Mouse (Mus musculus) right cerebral cortex, adult 2 months (tissue): Measurements from ENCODE around the gene Kcnab3.
"Not testable (repeated sequence)": the region's sequence is repeated elsewhere in the genome, so short reads cannot be mapped to it uniquely, and the experiment has no call there.

ENCODE experiments used
- DNase-seq, 2 experiments: peaks; one replicate each; pipeline ENCODE4 v3.0.0; 2021 to 2022; ENCODE audit warnings: low spot score in 2 of 2

Kcnab3 gene

DNA sequence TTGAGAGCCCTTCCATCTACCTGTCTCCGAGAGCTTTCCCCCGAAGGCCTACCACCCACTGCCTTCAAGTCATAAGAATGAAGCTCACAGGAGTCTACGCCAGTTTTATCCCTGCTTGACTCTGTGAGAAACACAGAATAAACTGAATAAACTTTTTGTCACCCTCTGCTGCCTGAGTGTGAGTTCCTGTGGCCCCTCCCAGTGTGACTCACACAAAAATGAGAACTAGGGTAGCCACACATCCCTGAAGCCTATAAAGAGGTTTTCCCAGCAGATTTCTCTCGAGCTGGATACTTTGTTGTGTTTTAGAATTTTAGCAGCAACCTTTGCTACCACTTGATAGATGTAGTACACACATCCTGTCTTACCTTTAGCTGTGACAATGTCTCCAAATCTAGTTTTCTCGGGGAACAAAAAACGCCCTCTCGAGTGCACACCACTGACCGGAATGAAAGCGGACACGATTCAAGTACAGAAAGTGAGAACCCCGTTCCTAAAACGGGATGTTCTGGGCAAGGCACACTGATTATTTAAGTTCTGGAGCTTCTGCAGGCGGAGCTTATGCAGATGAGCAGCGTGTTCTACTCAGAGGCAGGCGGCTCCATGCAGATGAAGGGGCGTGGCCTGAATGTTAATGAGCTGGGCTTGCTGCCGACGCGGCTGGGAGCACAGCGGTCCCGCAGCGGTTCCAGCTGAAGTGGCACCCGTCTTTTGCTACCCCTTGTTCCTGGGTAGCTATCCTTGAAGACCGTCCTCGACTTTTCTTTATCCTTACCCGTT lies at the start of gene Kcnab3:
Gene Kcnab3 (plus strand): TSS at position 631 of the 780 bp plus-strand sequence.
- peak; percentile 83 to 85 for DNase-seq

GRCm38 (mm10) chr11:69277267-69277666 lies 48.8 kb upstream of the Kcnab3 start:
- no peak for DNase-seq

GRCm38 (mm10) chr11:69291111-69291510 lies 34.9 kb upstream of the Kcnab3 start:
- DNase-seq = no peak

GRCm38 (mm10) chr11:69295286-69295685 lies 30.8 kb upstream of the Kcnab3 start:
- peak in 1 of 2 experiments; percentile 13 for DNase-seq

DNA sequence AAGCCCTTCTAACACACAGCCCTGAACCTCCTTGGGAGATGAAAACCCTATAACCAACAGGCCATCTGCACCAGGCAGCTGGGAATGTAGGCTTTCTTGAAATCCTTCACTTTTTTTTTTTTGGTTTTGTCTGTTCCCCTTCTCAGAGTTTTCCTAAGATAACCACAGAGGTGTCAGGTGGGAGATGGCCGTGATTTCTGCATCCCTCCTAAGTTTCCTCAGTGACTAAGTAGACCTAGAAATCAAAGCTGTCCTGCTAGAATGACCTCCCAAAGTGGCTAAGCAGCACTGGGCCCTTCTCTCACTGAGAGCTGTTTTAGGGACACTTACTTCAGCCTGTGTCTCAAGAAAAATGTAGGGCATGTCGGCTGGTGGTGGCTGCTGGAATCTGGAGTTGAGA lies 28.3 kb upstream of the Kcnab3 start:
- DNase-seq = no peak

GRCm38 (mm10) chr11:69298231-69298630 lies 27.8 kb upstream of the Kcnab3 start:
- DNase-seq = no peak

DNA sequence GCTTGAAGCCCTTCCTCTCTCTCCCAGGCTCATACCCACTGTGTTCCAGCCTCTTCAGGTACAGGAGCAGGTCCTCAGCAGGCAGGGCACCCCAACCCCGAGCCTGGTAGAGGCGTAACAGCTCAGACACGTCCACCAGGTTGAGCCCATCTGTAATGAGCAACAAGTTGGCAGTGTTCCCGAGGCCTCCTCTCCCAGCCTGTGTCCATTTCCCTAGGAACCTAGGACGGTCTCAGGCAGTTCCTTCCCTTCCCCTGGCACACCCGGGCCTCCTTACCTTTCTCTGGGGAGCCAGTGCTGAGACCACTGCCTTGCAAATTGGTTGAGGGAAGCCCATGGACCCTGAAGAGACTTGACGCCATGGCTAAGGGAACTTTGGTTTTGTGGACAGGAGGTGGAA lies 23.2 kb upstream of the Kcnab3 start:
- no peak for DNase-seq

- no peak for DNase-seq
Measured at GRCm38 (mm10) chr11:69305291-69305690, 20.8 kb upstream of the Kcnab3 start.

DNA sequence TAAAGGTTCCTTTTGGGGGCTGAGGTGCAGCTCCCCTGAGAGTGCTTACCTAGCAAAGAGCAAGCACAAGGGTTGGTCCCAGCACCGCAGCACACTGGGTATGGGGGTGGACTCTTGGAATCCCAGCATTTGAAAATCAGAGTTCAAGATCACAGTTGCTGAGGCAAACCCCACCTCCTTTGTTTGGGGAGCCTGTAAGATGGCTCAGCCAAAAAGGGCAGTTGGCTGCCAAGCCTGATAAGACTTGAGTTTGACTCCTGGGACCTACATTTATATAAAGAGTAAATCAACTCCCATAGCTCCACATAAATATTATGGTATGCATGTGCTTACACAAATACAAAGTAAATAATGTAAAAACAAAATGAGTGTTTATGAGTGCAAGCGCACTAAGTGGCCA lies 20.0 kb upstream of the Kcnab3 start:
- DNase-seq = no peak

GRCm38 (mm10) chr11:69311266-69311665 lies 14.8 kb upstream of the Kcnab3 start:
- DNase-seq = no peak

DNA sequence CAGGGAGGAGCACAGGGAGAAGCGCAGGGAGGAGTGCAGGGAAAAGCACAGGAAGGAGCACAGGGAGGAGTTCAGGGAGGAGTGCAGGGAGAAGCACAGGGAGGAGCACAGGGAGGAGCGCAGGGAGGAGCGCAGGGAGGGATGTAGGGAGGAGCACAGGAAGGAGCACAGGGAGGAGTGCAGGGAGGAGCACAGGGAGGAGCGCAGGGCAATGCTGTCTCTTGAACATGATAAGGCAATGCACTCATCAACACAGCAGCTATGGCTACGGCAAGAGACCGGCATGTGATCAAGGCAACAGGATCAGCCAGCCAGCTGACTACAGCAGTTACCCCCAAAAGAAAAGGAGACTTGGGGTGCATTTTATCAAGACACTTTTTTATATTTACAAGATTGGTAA lies 9.7 kb upstream of the Kcnab3 start:
- no peak for DNase-seq

- DNase-seq = not testable (repeated sequence)
Measured at GRCm38 (mm10) chr11:69318000-69318399, 8.1 kb upstream of the Kcnab3 start.

DNA sequence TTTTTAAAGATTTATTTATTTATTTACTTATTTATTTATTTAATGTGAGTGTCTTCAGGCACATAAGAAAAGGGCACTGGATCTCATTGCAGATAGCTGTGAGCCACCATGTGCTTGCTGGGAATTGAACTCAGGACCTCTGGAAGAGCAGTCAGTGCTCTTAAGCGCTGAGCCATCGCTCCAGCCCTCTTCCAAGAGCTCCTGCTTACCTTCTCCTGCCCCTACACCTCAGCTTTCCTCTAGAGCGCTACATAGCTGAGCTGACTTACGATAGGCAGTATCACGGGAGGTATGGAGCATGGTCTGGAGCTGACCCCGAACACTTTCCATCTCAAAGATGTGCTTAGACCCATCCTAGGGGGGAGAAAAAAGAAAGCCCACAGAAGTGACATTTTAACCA lies 4.5 kb upstream of the Kcnab3 start:
- DNase-seq = no peak

DNA sequence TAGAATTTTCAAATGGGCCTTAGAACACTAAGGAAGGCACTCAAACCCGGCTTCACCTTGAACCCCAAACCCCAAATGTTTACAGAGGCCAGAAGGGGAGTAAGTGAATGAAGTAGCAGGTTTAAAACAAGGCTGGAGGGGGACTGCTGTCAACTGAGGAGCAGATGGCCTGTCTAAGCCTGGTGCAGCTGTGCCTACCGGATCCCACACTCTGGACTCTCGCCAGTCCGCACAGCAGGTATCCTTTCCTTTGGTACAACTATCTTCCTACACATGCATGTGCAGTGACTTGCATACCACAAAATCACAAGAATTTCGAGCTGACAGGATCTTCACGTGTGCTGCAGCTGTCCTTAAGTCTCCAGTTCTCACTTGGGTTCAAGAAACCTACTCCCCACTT lies 4.0 kb upstream of the Kcnab3 start:
- DNase-seq = peak in 1 of 2 experiments; percentile 63

GRCm38 (mm10) chr11:69322693-69323471 lies 3.2 kb upstream of the Kcnab3 start:
- DNase-seq = no peak

DNA sequence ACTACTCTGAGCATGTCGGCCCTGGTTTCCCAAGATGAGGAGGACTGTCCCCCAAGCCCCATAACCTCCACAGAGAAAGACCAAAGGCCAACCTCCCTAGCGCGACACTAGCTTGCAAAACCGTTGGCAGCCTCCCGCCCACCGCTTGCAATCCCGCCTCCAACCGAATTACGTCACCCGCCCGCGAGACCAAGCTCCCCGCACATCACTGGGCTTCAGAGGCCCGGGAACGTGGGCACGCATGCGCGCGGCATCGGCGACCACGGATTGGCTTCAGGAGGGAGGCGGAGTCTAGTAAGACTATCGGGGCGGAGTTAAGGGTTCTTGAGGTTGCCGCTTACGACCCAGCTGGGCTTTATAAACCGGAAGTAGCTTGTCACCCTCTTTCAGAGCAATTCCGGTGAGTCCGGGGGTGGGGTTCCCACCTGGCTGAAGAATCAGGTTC lies 2.4 kb upstream of the Kcnab3 start, which contains the start of the genes Cntrob and Trappc1:
Gene Cntrob (minus strand): TSS at position 109 of the 445 bp plus-strand sequence.
Gene Trappc1 (plus strand): TSS at position 314 of the 445 bp plus-strand sequence.
- DNase-seq = peak; percentile 98 to 99

GRCm38 (mm10) chr11:69324749-69325148 lies 1.3 kb upstream of the Kcnab3 start:
- DNase-seq = no peak

DNA sequence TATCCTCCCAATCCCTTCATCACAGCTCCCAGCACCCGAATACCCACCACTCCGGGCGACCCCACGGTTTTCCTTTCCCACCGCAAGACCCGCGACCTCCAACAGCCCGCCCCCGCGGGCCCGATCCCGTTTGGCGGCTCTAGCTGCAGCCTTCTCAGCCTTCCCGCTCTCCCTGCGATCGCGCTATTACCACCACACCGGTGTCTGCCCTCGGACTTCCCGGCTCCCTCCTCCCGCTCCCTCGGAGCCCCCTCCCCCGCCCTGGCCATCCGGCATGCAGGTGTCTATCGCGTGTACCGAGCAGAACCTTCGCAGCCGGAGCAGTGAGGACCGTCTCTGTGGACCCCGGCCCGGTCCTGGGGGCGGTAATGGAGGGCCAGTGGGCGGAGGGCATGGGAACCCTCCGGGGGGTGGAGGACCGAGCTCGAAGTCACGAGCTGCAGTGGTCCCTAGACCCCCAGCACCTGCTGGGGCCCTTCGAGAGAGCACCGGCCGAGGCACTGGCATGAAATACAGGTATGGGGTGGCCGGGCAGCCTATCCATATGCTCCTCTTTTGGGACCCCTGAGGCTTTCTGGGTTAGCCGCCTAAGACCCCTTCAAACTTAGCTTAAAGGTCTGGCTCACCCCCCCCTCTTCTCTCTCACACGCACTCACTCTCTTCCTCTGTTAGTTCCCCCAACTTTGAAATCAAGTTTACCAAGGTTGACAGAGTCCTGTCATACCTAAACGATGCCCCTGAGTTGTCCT lies 524 bp downstream of the Kcnab3 start:
- no peak for DNase-seq

DNA sequence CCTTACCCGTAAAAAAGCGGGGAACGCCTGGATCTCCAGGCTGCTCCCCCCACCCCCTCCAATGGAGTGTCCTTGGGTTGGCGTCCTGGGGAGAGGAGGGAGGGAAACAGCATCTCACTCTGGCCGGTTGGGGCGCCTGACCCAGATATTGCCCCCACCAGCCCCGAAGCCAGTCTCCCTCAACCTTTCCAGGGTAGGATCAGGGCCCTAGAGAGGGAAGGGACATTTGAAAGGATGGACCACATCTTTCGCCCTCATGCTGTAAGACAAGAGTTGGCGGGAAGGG lies 1.0 kb downstream of the Kcnab3 start:
- no peak for DNase-seq

DNA sequence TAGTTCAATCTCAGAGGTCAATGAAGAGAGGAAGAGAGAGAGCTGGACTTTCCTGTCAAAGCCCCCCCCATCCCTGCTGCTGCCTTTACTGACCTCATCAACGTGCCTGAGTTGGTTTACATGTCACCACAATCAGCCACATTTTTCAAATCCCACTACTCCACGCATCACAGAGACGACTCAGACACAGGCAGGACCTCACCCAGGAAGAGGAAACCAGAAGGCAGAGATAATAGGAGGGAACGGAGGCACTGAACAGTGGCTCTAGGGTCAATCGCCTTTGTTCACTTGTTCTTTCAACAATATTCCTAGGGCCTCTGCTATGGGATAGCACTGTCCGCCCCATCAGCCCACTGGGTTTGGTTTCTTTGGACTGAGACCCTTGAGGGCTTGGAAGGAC lies 1.6 kb downstream of the Kcnab3 start:
- DNase-seq = no peak

- no peak for DNase-seq
Measured at GRCm38 (mm10) chr11:69328517-69328916, 2.5 kb downstream of the Kcnab3 start.

- no peak for DNase-seq
Measured at GRCm38 (mm10) chr11:69331152-69331551, 5.1 kb downstream of the Kcnab3 start.
